Mouse (Mus musculus) MEL (cell line): ENCODE measurements at regions not wholly inside any gene's neighbourhood (a gene's known extent, or its start where the extent isn't known, plus 50 kb on each side); places are given as distances from the start of the nearest gene placed in this dataset.

Experiments used
- DNase-seq: peaks from one replicate; pipeline ENCODE4 v3.0.0; 2011; ENCODE audit warnings: low read depth, low spot score
- H3K27ac ChIP-seq: 2 replicates; pipeline ENCODE4 v1.5.1; 2012; ENCODE audit warnings: low read depth, mild to moderate bottlenecking, control low read depth, low read length, moderate library complexity; ENCODE audit not compliant: control insufficient read depth
- H3K27me3 ChIP-seq, 2 experiments: fragments of 150-350 bp in 1 of 2; sonication (generic) in 1 of 2; 2 replicates each; pipeline ENCODE4 v1.6.1; 2012; ENCODE audit warnings: low read length in 2 of 2, mild to moderate bottlenecking in 2 of 2, improper control_type of control experiment in 1 of 2, moderate library complexity in 1 of 2; ENCODE audit not compliant: insufficient read depth in 2 of 2, control insufficient read depth in 1 of 2
- H3K36me3 ChIP-seq, 2 experiments: 2 replicates each; pipeline ENCODE4 v1.6.1; 2012 to 2014; ENCODE audit warnings: low read length in 2 of 2, improper control_type of control experiment in 1 of 2, inconsistent platforms in 1 of 2, mild to moderate bottlenecking in 1 of 2; ENCODE audit not compliant: insufficient read depth in 2 of 2, control insufficient read depth in 1 of 2
- H3K4me1 ChIP-seq, 2 experiments: fragments of 150-350 bp in 1 of 2; sonication (generic) in 1 of 2; 2 replicates each; pipeline ENCODE4 v1.6.1; 2012; ENCODE audit warnings: low read length in 2 of 2, improper control_type of control experiment in 1 of 2, mild to moderate bottlenecking in 1 of 2; ENCODE audit not compliant: insufficient read depth in 2 of 2, control insufficient read depth in 1 of 2
- H3K4me3 ChIP-seq, 2 experiments: fragments of 150-350 bp in 1 of 2; sonication (generic) in 1 of 2; 2 replicates each; pipeline ENCODE4 v1.5.1; 2012; ENCODE audit warnings: low read depth in 2 of 2, low read length in 2 of 2, mild to moderate bottlenecking in 2 of 2, moderate library complexity in 2 of 2, control low read depth in 1 of 2, improper control_type of control experiment in 1 of 2; ENCODE audit not compliant: control insufficient read depth in 1 of 2, insufficient read depth in 1 of 2
- H3K79me2 ChIP-seq: 2 replicates; pipeline ENCODE4 v1.6.1; 2012; ENCODE audit warnings: mild to moderate bottlenecking, low read length, moderate library complexity; ENCODE audit not compliant: control insufficient read depth, poor library complexity, insufficient read depth
- H3K9ac ChIP-seq: 2 replicates; pipeline ENCODE4 v1.6.1; 2012; ENCODE audit warnings: low read depth, mild to moderate bottlenecking, control low read depth, low read length, moderate library complexity; ENCODE audit not compliant: control insufficient read depth, poor library complexity, severe bottlenecking
- H3K9me3 ChIP-seq: fragments of 150-350 bp; sonication (generic); replicated peaks from 2 replicates; pipeline ENCODE4 v1.6.1; 2012; ENCODE audit warnings: mild to moderate bottlenecking, low read length, improper control_type of control experiment, moderate library complexity; ENCODE audit not compliant: insufficient read depth
- BHLHE40 ChIP-seq: IDR thresholded peaks from 2 replicates; pipeline ENCODE4 v1.6.1; 2012; ENCODE audit warnings: low read depth, mild to moderate bottlenecking, inconsistent platforms, low read length, improper control_type of control experiment, borderline replicate concordance
- CHD2 ChIP-seq: IDR thresholded peaks from 2 replicates; pipeline ENCODE4 v1.6.1; 2011; ENCODE audit warnings: low read length, improper control_type of control experiment
- CTCF ChIP-seq, 3 experiments: IDR thresholded peaks in 2 of 3; conservative IDR thresholded peaks in 1 of 3; 2 replicates each; pipeline ENCODE4 v1.5.1; 2011 to 2012; ENCODE audit warnings: low read length in 3 of 3, low read depth in 2 of 3, mild to moderate bottlenecking in 2 of 3, improper control_type of control experiment in 1 of 3, inconsistent platforms in 1 of 3, mixed read lengths in 1 of 3, moderate library complexity in 1 of 3; ENCODE audit not compliant: control insufficient read depth in 1 of 3, insufficient read depth in 1 of 3, poor library complexity in 1 of 3, severe bottlenecking in 1 of 3
- E2F4 ChIP-seq: IDR thresholded peaks from 2 replicates; pipeline ENCODE4 v1.6.1; 2011; ENCODE audit warnings: low read depth, low read length, improper control_type of control experiment, borderline replicate concordance
- EP300 ChIP-seq, 2 experiments: IDR thresholded peaks; 2 replicates each; pipeline ENCODE4 v1.6.1; 2011; ENCODE audit warnings: improper control_type of control experiment in 2 of 2, low read length in 2 of 2, low read depth in 1 of 2, mild to moderate bottlenecking in 1 of 2
- ETS1 ChIP-seq: IDR thresholded peaks from 2 replicates; pipeline ENCODE4 v1.6.1; 2012; ENCODE audit warnings: low read depth, mild to moderate bottlenecking, inconsistent platforms, low read length, improper control_type of control experiment, moderate library complexity
- GATA1 ChIP-seq: IDR thresholded peaks from 2 replicates; pipeline ENCODE4 v1.6.1; 2011; ENCODE audit warnings: low read depth, low read length, improper control_type of control experiment
- MAFK ChIP-seq: IDR thresholded peaks from 2 replicates; pipeline ENCODE4 v1.6.1; 2011; ENCODE audit warnings: low read depth, mild to moderate bottlenecking, low read length, improper control_type of control experiment, borderline replicate concordance
- MAX ChIP-seq: IDR thresholded peaks from 2 replicates; pipeline ENCODE4 v1.6.1; 2011; ENCODE audit warnings: low read length, improper control_type of control experiment
- MAZ ChIP-seq: IDR thresholded peaks from 2 replicates; pipeline ENCODE4 v1.6.1; 2012; ENCODE audit warnings: low read depth, mild to moderate bottlenecking, inconsistent platforms, low read length, improper control_type of control experiment
- MEF2A ChIP-seq: IDR thresholded peaks from 2 replicates; pipeline ENCODE4 v1.6.1; 2014; ENCODE audit warnings: low read depth, mild to moderate bottlenecking, inconsistent platforms, low read length, improper control_type of control experiment; ENCODE audit not compliant: poor library complexity, insufficient replicate concordance, severe bottlenecking; ENCODE audit errors: extremely low read depth
- MXI1 ChIP-seq: IDR thresholded peaks from 2 replicates; pipeline ENCODE4 v1.6.1; 2011; ENCODE audit warnings: mild to moderate bottlenecking, low read depth, low read length, improper control_type of control experiment
- MYB ChIP-seq: IDR thresholded peaks from 2 replicates; pipeline ENCODE4 v1.6.1; 2011; ENCODE audit warnings: mild to moderate bottlenecking, low read depth, low read length, improper control_type of control experiment
- MYC ChIP-seq: IDR thresholded peaks from 2 replicates; pipeline ENCODE4 v1.6.1; 2011; ENCODE audit warnings: low read depth, mild to moderate bottlenecking, low read length, improper control_type of control experiment, moderate library complexity
- NELFE ChIP-seq: IDR thresholded peaks from 2 replicates; pipeline ENCODE4 v1.6.1; 2011; ENCODE audit warnings: low read depth, low read length, improper control_type of control experiment
- NRF1 ChIP-seq: IDR thresholded peaks from 2 replicates; pipeline ENCODE4 v1.6.1; 2014; ENCODE audit warnings: low read depth, mild to moderate bottlenecking, inconsistent platforms, low read length, improper control_type of control experiment, moderate library complexity; ENCODE audit not compliant: poor library complexity, insufficient read depth, severe bottlenecking
- POLR2AphosphoS2 ChIP-seq: IDR thresholded peaks from 2 replicates; pipeline ENCODE4 v1.6.1; 2011; ENCODE audit warnings: low read length, improper control_type of control experiment
- RAD21 ChIP-seq: IDR thresholded peaks from 2 replicates; pipeline ENCODE4 v1.6.1; 2011; ENCODE audit warnings: mild to moderate bottlenecking, low read depth, low read length, improper control_type of control experiment
- RCOR1 ChIP-seq: IDR thresholded peaks from 2 replicates; pipeline ENCODE4 v1.6.1; 2012; ENCODE audit warnings: low read depth, mild to moderate bottlenecking, inconsistent platforms, low read length, improper control_type of control experiment
- SIN3A ChIP-seq: IDR thresholded peaks from 2 replicates; pipeline ENCODE4 v1.6.1; 2012; ENCODE audit warnings: low read length, improper control_type of control experiment, inconsistent platforms
- SMC3 ChIP-seq: IDR thresholded peaks from 2 replicates; pipeline ENCODE4 v1.6.1; 2011; ENCODE audit warnings: low read depth, low read length, improper control_type of control experiment
- TAL1 ChIP-seq: IDR thresholded peaks from 2 replicates; pipeline ENCODE4 v1.6.1; 2012; ENCODE audit warnings: mild to moderate bottlenecking, inconsistent platforms, low read length, moderate library complexity, mixed read lengths
- TBP ChIP-seq: IDR thresholded peaks from 2 replicates; pipeline ENCODE4 v1.8.0; 2011; ENCODE audit warnings: low read depth, low read length, improper control_type of control experiment
- TCF12 ChIP-seq: IDR thresholded peaks from 2 replicates; pipeline ENCODE4 v1.6.1; 2014; ENCODE audit warnings: low read depth, mild to moderate bottlenecking, inconsistent platforms, low read length, improper control_type of control experiment, moderate library complexity
- UBTF ChIP-seq: IDR thresholded peaks from 2 replicates; pipeline ENCODE4 v1.6.1; 2012; ENCODE audit warnings: low read depth, mild to moderate bottlenecking, inconsistent platforms, low read length, improper control_type of control experiment, moderate library complexity, borderline replicate concordance; ENCODE audit not compliant: insufficient read depth
- USF1 ChIP-seq: IDR thresholded peaks from 2 replicates; pipeline ENCODE4 v1.6.1; 2014; ENCODE audit warnings: low read depth, mild to moderate bottlenecking, inconsistent platforms, low read length, improper control_type of control experiment, moderate library complexity
- USF2 ChIP-seq, 2 experiments: IDR thresholded peaks; 2 replicates each; pipeline ENCODE4 v1.6.1; 2011 to 2012; ENCODE audit warnings: improper control_type of control experiment in 2 of 2, low read length in 2 of 2, borderline replicate concordance in 1 of 2, inconsistent platforms in 1 of 2, low read depth in 1 of 2, mild to moderate bottlenecking in 1 of 2; ENCODE audit not compliant: insufficient read depth in 1 of 2
- ZC3H11A ChIP-seq: IDR thresholded peaks from 2 replicates; pipeline ENCODE4 v1.6.1; 2012; ENCODE audit warnings: low read depth, mild to moderate bottlenecking, inconsistent platforms, low read length, improper control_type of control experiment
- ZKSCAN1 ChIP-seq: IDR thresholded peaks from 2 replicates; pipeline ENCODE4 v1.6.1; 2012; ENCODE audit warnings: low read depth, mild to moderate bottlenecking, inconsistent platforms, low read length, improper control_type of control experiment, moderate library complexity
- ZMIZ1 ChIP-seq: IDR thresholded peaks from 2 replicates; pipeline ENCODE4 v1.6.1; 2012; ENCODE audit warnings: low read depth, mild to moderate bottlenecking, inconsistent platforms, low read length, improper control_type of control experiment, moderate library complexity

GRCm38 (mm10) chr6:91621437-91621836 is 62.4 kb upstream of the Slc6a6 start:
- Histone ChIP-seq H3K4me1 (peaks cover 2 to 14% of the 10 kb centered on the region in 2 experiments; a peak in 3 of 4 replicates), H3K27ac (no peak overlapping the region), H3K27me3 (no peaks in the 10 kb centered on the region), H3K79me2 (no peaks in the 10 kb centered on the region), H3K9ac (no peak overlapping the region), H3K9me3 (no peaks in the 10 kb centered on the region), H3K4me3 (no peak overlapping the region), H3K36me3 (peaks cover 0 to 7% of the 10 kb centered on the region in 2 experiments; a peak in 2 of 4 replicates)
- no peak for DNase-seq
- TF ChIP-seq EP300 (IDR thresholded peaks at IDR 0.05; ENCODE audit: low read depth in 1 of 2, low read length in 2 of 2) (no peak), RAD21 (no peak), NELFE (no peak), E2F4 (no peak), TBP (no peak), ETS1 (no peak), ZMIZ1 (no peak), NRF1 (no peak), CTCF (IDR thresholded peaks at IDR 0.05 in 2 of 3, conservative IDR thresholded peaks at IDR 0.05 in 1 of 3; ENCODE audit: control insufficient read depth in 1 of 3, insufficient read depth in 1 of 3, low read depth in 2 of 3, low read length in 3 of 3, poor library complexity in 1 of 3, severe bottlenecking in 1 of 3) (no peak), TCF12 (no peak), MAZ (no peak), MYC (no peak), USF2 (IDR thresholded peaks at IDR 0.05; ENCODE audit: borderline replicate concordance in 1 of 2, insufficient read depth in 1 of 2, low read depth in 1 of 2, low read length in 2 of 2) (no peak), BHLHE40 (no peak), SMC3 (no peak), USF1 (no peak), MXI1 (no peak), POLR2AphosphoS2 (no peak)

- Histone ChIP-seq H3K4me1 (peaks cover 4 to 18% of the 10 kb centered on the region in 2 experiments; a peak in 3 of 4 replicates), H3K4me3 (no peak overlapping the region), H3K9me3 (no peaks in the 10 kb centered on the region), H3K27me3 (no peaks in the 10 kb centered on the region), H3K36me3 (peaks cover 0 to 9% of the 10 kb centered on the region in 2 experiments; a peak in 2 of 4 replicates), H3K9ac (no peak overlapping the region), H3K79me2 (no peaks in the 10 kb centered on the region), H3K27ac (no peak overlapping the region)
- peak; percentile 78 for DNase-seq
- no peak for TF ChIP-seq NRF1
- TF ChIP-seq BHLHE40, result peak; percentile 33; the same call in 1 of the 2 replicates
- TF ChIP-seq TAL1, result peak; percentile 83
- TF ChIP-seq MEF2A, result no peak
- TF ChIP-seq POLR2AphosphoS2, result no peak
- TF ChIP-seq SIN3A, result peak; percentile 55; the same call in 1 of the 2 replicates
- no peak for TF ChIP-seq MAZ
- TF ChIP-seq RCOR1, result peak; percentile 87; the same call in 1 of the 2 replicates
- TF ChIP-seq MYB, result no peak
- TF ChIP-seq ZKSCAN1, result no peak
- TF ChIP-seq CHD2, result no peak
- TF ChIP-seq MAX, result no peak
- no peak for TF ChIP-seq ZC3H11A
- peak; percentile 84 for TF ChIP-seq ETS1
- TF ChIP-seq EP300 (IDR thresholded peaks at IDR 0.05; ENCODE audit: low read depth in 1 of 2, low read length in 2 of 2), result peak; percentile 76 to 77
- TF ChIP-seq RAD21, result no peak
- 0 out of 2 replicates have a peak, but pooled peaks have one; percentile 16 for TF ChIP-seq MXI1
- TF ChIP-seq TCF12, result peak; percentile 75
- no peak for TF ChIP-seq CTCF (IDR thresholded peaks at IDR 0.05 in 2 of 3, conservative IDR thresholded peaks at IDR 0.05 in 1 of 3; ENCODE audit: control insufficient read depth in 1 of 3, insufficient read depth in 1 of 3, low read depth in 2 of 3, low read length in 3 of 3, poor library complexity in 1 of 3, severe bottlenecking in 1 of 3)
- TF ChIP-seq TBP, result peak; percentile 33; the same call in 1 of the 2 replicates
- no peak for TF ChIP-seq MAFK
- TF ChIP-seq GATA1, result peak; percentile 90
- TF ChIP-seq ZMIZ1, result no peak
- no peak for TF ChIP-seq UBTF
These were observed 61.4 kb upstream of the Slc6a6 start for GRCm38 (mm10) chr6:91622425-91622824.
